Comparison of ENCODE assay signal across 16 mouse cellular contexts in genomic region chr11:118671216-118671615, GRCm38 (mm10).
"Had no signal": no experiment of that assay in that cellular context is flagged by ENCODE, and none has a peak within 500 bp of the region (broad histone marks: within the 10 kb centered on the region; RNA-seq: fewer than 3 reads in every experiment).

No protein-coding gene starts in this region.

- H3K9me3 ChIP-seq: intestine, embryonic 15.5 days; limb, embryonic 12.5 days; limb, embryonic 15.5 days; liver, embryonic 13.5 days; stomach, embryonic 15.5 days had no signal

- ATAC-seq: intestine, embryonic 15.5 days had no signal

- H3K4me3 ChIP-seq: intestine, embryonic 15.5 days; limb, embryonic 12.5 days; limb, embryonic 15.5 days; liver, embryonic 13.5 days; stomach, embryonic 15.5 days had no signal

- H3K9ac ChIP-seq: intestine, embryonic 15.5 days; limb, embryonic 12.5 days; limb, embryonic 15.5 days; liver, embryonic 13.5 days; stomach, embryonic 15.5 days had no signal

- H3K4me1 ChIP-seq: intestine, embryonic 15.5 days; limb, embryonic 12.5 days; limb, embryonic 15.5 days; liver, embryonic 13.5 days; stomach, embryonic 15.5 days had no signal

- H3K27ac ChIP-seq: intestine, embryonic 15.5 days; kidney, postnatal 0 days; limb, embryonic 12.5 days; limb, embryonic 15.5 days; liver, embryonic 13.5 days; stomach, embryonic 15.5 days had no signal

- H3K36me3 ChIP-seq: intestine, embryonic 15.5 days; limb, embryonic 12.5 days; limb, embryonic 15.5 days; liver, embryonic 13.5 days; stomach, embryonic 15.5 days had no signal

- DNase-seq: layer of hippocampus, postnatal 36 days; left cerebral cortex, postnatal 4 days; liver, embryonic 13.5 days; lung, adult 2 months; lung, postnatal 14 days; lung, postnatal 4 days; retina, postnatal 1 day; right cerebral cortex, postnatal 25 days; spleen, adult 18-20 months; thymus, postnatal 25 days had no signal

- H3K4me2 ChIP-seq: intestine, embryonic 15.5 days; limb, embryonic 12.5 days; limb, embryonic 15.5 days; liver, embryonic 13.5 days; midbrain, embryonic 11.5 days; stomach, embryonic 15.5 days had no signal

- H3K27me3 ChIP-seq: intestine, embryonic 15.5 days; limb, embryonic 15.5 days; liver, embryonic 13.5 days; stomach, embryonic 15.5 days had no signal
